Mouse (Mus musculus): Measurements from ENCODE around the gene Rasal2.

Gene Rasal2

DNA sequence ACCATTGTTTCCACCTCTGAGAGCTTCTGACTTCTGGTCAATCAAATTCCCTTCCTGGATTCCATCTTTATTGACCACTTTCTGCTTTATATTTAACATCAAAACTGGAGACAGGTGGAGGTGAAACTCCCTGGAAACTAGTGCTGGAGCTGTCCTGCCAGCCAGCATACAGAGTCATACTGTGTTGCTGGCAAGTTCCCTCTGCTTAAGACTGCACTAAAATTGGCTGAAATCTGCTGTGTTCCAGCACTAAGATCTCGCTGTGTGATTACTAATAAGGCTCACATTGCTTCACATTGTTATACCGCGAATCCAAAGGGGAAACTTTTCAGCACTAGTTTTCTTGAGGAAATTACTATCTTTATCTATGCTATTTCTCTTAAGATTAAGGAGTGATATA, 267.8 kb downstream of the Rasal2 start:
- in situ Hi-C loops (cut with MboI, MseI), result no loop called here

DNA sequence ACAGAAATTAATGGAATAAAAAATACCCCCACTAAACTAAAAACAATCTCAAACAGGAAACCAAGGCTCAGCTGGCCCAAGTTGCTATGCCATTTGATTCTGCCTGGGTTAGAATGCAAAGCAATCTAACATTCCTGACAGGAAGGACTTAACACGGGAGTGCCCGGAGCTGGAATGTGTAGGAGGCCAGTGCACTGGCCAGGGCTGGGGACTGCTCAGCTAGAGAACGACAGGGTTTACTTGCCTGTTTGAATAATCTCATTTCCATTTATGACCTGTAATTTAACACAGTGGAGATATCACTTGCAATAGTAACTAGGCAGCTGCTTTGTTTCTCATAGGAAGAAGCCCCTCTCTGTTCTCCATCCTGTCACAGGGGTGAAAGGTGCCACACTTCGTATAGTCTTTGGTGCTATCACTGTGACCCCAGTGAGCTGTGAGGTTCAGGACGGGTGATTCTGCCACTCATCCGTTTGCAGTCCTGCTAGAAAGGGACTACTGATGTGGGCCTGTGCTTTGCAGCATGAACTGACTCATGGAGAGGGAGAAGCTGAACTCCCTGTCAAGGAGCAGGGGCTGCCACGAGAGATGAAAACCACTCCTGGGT, 269.0 kb downstream of the Rasal2 start:
- in situ Hi-C loops (cut with MboI, MseI), result no loop called here

DNA sequence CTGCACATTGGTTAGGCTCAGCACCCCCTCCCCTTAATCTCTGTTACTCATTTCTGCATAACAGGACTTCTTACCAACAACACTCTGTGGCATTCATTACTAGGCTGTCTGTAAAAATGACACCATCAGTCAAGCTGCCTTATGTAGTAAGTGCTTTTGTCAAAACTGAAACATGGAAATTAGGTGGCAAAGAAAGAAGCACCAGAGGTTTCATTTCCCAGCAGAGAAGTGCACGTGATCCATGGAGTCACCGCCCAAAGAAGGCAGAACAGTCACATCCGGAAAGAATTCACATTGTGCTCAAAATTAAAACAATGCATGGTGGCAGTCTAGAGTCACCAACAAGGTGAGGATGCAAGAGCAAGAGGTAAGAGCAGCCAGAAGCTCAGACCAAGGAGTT, 271.4 kb downstream of the Rasal2 start:
- in situ Hi-C loops (cut with MboI, MseI), result no loop called here

DNA sequence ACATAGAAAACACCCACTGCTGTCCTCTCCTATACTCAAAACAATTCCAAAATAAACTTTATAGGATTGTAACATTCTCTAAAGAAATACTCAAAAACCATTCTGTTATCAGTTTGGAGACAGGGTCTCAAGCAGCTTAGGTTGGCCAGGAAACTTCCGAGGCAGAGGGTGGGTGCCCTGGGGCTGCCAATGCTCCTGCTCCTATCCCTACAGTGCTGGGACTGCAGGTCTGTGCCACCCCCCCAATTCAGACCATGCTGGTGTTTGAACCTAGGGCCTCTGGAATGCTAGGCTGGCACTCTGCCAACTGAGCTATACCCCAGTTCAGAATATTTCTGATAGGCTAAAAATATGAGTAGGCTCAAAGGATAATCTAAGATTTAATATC, 274.5 kb downstream of the Rasal2 start:
- in situ Hi-C loops (cut with MboI, MseI), result no loop called here

DNA sequence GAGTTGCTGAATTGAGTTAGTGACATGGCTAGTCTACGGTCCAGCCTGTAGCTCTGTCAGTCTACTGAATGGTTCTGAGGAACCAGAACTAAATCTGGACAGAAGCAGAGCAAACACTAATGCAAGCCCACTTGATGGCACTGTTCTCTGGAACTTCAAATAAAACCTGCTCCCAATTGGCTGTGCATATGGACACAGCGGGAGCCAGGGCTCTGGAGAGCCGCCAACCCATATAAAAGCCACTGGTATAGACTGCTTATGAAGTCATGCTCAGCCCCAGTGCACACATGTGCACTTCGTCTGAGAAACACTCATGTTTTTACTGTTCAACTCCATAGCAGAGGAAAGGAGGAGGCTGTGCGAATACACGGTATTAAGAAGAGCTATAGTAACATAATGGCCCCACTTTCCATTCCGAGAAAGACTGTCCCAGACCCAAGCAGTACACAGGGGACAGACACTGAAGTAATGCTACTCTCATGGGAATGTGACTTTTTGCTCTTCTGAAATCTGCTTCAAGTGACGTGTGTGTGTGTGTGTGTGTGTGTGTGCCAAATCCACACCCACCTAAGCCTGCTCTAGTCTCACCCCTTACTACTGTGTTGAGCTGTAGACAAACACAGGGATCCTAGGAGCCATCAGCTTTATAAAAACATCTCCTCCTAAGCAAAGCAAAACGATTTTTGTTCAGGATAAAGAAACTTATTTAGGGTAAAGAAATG, 275.1 kb downstream of the Rasal2 start:
- in situ Hi-C loops (cut with MboI, MseI), result no loop called here

DNA sequence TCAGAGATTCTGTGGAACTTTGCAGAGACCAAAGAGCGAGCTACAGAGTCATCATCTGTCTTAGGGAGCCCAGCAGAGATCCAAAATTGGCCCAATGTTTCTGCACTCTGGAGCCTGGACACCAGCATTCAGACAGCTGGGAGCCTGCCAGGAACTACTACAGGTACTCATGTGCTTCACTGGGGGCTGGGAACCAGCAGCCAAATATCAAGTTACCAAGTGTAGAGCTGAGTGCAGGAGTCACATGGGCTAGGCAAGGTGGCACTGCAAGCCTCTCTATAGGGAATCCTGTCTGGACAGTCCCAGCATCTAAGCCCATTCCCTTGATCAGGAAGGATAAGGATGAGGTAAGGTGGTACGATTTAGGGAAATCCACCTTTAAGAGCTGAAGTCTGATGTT, 284.2 kb downstream of the Rasal2 start:
- in situ Hi-C loops (cut with MboI, MseI), result no loop called here

DNA sequence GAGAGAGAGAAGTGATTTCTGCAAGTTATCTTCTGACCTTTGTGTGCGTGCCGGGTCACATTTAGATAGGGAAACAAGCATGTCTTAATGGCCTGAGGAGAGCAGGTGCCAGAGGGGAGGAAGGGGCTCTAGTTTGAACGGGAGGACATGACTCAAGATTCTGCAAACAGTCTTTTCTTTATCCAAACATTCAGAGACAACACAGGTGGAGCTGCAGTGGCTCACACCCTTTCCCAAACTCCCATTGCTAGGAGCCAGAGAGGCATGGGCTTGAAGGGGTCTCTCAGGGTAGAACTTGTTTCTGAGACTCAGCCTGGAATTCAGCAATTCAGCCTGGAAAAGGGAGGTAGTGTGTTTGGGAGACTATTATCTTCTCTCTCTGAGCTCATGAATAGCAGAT, 288.6 kb downstream of the Rasal2 start:
- in situ Hi-C loops (cut with MboI, MseI), result no loop called here

DNA sequence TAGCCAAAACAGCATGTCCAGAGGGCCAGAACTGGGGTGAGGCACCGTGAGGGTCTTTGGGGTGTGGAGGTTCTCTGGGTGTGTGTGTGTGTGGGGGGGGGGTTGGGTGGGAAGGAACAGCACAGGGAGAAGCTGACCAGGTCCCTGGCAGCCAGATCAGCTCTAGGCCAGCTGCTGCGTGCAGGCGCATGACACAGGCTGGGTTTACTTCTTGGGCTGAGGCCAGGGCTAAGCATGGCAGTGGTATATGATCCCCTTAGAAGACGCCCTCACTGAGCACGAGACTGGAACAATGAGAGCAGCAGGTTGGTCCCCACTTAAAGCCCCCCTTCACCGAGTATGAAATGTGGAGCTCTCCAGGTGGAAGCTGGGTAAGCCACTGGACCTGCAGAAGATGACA, 293.2 kb downstream of the Rasal2 start:
- in situ Hi-C loops (cut with MboI, MseI), result no loop called here

DNA sequence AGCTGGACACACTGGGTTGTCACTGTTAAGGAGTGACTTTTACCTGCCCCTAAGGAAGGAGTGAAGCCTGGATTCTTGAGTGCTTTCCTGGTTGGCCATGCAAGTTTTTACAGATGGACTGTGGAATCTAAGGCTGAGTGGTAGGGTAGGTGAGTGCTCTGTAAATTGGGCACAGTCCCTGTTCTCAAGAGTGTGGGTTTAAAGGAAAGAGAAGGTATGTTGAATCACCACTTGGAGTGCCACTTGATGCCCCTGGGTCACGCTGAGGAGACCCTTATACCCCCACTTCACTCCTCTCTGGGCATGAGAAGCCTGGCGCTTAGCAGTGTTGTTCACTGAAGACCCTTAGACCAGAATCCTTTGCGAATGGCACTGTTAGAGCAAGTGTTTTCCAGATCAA, 295.0 kb downstream of the Rasal2 start:
- in situ Hi-C loops (cut with MboI, MseI), result no loop called here

DNA sequence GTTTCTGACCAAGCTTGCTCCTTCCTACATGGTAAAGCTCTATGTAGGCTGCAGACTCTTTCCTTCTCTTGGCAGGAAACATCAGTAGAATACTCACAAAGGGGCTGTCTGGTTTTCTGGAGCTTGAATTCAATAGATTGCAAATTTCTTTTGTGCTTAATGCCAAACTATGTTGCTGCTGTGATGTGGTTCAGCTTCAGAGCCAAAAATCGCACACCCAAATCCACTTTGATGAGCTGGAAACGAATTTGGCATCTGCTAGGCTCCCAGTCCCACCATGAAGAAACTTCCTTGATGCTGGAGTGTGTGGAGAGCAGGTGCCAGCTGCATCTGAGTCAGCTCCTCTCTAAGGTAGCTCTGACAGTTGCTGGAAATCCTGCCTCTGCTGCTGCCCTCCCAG, 297.9 kb downstream of the Rasal2 start:
- in situ Hi-C loops (cut with MboI, MseI), result no loop called here

DNA sequence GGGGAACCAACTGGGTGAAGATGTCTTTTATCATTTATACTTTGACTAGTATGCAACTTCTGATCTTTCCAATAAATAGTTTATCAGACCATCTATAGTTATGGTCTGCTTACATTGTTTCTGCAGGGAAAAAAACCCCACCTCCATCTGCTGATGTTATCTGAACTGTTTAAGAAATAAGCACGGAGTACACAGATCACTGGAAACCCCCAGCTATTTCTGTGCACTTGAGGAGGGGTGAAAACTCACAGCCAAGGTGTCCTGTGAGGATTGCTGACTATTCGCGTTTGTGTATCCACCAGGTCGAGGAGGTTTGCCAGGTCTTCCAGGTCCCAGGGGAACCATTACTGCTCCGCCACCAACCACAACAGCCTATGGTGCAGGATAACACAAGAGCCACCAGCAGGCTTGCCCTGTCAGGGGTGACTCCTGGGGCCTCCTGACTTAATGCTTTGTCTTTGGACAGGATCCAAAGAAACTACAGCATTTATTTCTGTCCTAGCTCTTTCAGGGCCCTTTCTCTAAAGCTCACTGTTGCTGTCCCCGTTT, 302.0 kb downstream of the Rasal2 start:
- in situ Hi-C loops (cut with MboI, MseI), result no loop called here

DNA sequence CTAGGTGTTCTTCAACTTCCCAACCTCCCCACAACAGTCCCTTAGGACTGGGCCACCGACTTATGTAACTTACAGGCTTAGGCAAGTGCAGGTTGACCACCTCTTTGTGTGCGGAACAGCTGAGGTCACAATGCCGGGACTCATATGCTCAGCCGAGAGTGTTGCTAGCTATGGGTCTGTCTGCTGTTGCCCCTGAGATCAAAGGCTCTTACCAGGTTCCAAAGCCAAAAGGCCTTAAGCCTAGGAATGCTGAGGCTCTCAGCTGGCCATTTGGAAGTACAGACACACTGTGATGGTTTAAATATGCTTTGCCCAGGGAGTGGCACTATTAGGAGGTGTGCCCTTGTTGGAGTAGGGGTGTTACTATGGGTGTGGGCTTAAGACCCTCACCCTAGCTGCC, 303.8 kb downstream of the Rasal2 start, which contains the start of gene Tex35:
TSS of gene Tex35 (minus strand) at position 101 of the 400 bp plus-strand sequence.
- in situ Hi-C loops (cut with MboI, MseI), result no loop called here

DNA sequence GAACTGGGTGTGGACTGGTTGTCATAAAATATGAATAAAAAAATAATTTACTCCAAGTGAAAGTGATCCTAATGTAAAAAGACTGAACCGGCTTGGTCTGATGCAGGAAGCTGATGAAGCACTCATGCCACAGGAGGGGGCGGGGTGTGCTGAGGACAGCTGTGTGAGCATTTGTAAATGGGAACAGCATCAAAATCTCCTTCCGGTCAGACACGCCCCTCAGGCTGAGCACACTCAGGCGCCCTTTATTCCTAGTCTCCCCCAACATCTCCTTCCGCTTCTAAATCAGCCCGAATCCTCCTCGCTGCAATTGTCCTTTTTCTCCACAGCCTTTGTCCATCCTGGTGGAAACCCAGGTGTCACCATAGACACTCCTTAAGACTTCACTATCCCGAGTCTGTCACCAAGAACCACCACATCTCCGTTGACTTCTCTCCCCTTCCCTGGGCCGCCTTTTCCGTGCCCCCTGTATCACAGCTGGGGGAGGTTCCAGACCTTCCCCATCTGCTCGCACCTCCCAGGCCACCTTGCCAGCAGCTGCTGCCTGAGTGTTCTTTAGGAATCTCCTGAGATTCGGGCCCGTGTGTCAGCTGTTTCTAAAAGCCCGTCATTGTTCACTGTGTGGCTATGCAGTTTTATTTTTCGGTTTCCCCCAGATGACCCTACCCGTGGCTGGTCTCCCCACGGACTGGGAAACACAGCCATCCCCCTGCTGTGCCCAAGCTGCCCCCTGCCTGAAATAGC, 311.1 kb downstream of the Rasal2 start:
- in situ Hi-C loops (cut with MboI, MseI), result no loop called here

DNA sequence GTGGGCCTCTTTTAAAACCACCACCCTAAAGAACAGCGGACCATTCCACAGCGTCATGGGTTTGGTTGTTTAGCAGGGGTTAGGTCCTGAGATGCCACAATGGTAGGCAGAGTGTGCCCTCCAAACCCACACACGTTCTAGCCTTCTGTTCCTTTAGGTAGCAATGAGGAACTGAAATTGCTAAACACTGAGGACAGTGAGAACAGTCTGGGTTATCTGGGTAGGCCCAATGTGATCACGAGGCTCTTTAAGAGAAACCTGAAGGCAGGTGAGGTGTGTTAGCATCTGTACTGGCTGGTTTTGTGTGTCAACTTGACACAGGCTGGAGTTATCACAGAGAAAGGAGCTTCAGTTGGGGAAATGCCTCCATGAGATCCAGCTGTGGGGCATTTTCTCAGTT, 316.9 kb downstream of the Rasal2 start:
- in situ Hi-C loops (cut with MboI, MseI), result no loop called here

DNA sequence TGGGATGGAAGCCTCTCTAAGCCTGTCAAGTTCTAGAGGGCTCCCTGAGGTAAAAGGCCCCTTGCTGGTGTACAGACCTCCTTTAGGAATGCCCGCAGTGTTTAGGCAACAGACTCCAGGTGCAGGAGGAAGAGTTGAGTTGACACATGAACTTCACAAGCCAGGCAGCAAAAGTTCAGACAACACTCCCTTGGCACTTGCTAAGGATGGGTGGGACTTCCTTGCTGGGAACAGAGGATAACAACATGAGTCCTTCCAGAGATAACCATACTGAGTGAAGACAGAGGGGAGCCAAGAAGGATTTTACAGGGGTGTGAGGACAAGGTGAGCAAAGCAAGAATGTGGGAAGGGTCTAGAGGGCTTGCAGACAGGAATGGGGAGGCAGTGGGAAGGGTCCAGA, 319.8 kb downstream of the Rasal2 start:
- in situ Hi-C loops (cut with MboI, MseI), result no loop called here

DNA sequence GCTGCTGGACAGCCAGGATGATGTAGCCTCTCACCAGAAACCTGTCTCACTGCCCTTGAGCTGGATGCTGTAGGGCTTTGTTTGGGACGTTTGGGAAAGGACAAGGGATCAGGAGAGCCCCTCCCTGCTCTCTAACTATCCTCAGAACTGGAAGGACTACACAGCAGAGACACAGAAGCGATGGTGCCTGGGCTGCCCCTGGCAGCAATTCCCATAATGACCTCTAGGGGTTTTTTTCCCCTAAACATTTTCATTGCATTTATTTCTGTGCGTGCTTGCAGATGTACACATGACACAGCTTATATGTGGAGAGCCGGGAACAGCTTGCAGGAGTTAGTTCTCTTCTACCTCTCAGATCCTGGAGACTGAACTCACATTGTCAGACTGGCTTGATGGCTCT, 320.3 kb downstream of the Rasal2 start:
- in situ Hi-C loops (cut with MboI, MseI), result no loop called here

DNA sequence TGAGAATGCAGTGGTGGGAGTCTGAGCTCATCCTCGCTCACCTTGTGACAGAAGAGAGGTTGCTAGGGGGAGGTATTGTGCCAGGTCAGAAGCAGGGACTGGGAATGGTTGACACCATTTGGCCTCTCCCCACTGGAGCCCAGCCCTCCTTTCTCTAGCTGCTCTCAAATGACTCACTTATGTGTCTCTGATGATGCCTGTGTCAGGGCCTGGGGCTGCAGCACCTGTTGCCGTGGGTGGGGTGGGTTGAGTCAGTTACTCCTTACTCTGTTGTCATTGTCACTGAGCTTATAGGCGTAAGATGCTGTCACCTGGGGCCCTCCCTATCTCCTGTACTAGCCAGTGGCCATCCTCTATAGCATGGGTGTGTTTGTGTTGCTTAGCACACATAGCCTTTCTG, 321.6 kb downstream of the Rasal2 start:
- in situ Hi-C loops (cut with MboI, MseI), result no loop called here

DNA sequence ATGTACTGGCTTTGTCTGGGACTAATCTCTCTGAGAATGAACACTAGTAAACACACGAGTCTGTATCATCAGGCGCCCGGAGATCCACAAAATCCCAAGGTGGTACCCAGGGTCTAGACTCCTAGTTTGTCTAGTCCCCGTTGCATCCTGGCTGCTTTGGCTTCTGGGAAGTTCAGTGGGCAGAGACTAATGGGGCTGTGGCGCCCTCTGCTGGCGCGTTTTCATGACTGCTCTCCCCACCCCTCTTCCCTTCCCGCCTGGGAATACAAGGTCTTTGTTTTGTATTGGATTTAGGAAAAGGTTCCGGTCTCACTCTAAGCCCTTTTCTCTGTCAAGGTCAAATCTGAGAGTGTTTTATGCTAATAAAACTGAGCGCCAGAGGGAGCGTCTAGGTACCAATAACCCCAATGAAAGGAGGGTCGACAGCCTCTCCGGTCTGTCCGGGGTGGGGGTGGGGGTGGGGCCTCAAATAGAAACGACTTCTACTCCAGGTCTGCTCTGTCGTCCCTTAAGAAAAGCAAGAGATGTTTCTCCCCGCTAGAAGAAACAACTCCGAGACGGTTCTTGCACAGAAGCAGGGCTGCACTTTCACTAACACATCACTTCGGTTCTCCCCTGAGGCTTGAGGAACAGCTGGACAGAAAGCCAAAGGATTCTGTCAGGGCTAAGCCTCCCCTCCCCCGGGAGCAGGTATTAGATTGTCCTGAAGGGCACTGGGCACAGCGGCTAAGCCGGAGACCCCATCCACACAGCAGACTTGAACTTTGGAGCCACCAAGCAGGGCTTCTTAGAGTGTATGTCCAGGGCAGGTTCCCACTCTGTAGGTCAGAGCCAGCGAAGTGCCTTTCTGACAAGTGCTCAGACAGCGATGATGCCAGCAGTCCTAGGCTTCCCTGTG, 326.0 kb downstream of the Rasal2 start:
- in situ Hi-C loops (cut with MboI, MseI), result no loop called here
